Mouse (Mus musculus) heart, postnatal 0 days (tissue): ENCODE results near the gene Klhdc7b.

Source experiments
- CTCF ChIP-seq: IDR thresholded peaks from 2 replicates; pipeline ENCODE4 v1.5.1; 2016; ENCODE audit warnings: antibody characterized with exemption, control low read depth, low read depth
- EP300 ChIP-seq: IDR thresholded peaks from 2 replicates; pipeline ENCODE4 v1.6.1; 2016; ENCODE audit warnings: antibody characterized with exemption, low read depth

- TF ChIP-seq EP300 (no peak), CTCF (no peak)
These were observed 10.4 kb upstream of the Klhdc7b start for GRCm38 (mm10) chr15:89374340-89374739.
